Mouse (Mus musculus) lung, embryonic 15.5 days (tissue): ENCODE results near the gene Sema6b. TPM values are rescaled to one million over a fixed set of nuclear protein-coding genes. Genes with fewer than 3 reads are reported as not detected.
"Not testable (repeated sequence)": the region's sequence is repeated elsewhere in the genome, so short reads cannot be mapped to it uniquely, and the experiment has no call there.

Experiments used
- ATAC-seq: fragments of 200-750 bp; cut with Nextera tagmentation; 2 replicates; pipeline ENCODE4 v1.8.0; 2017; ENCODE audit warnings: moderate number of reproducible peaks, borderline replicate concordance; ENCODE audit not compliant: low FRiP score, low TSS enrichment; ENCODE audit errors: extremely low read depth
- H3K27ac ChIP-seq: fragments of 300-500 bp; sonication (generic); 2 replicates; pipeline ENCODE4 v1.5.1; 2015; ENCODE audit warnings: moderate library complexity, mild to moderate bottlenecking, inconsistent platforms
- H3K27me3 ChIP-seq: fragments of 300-500 bp; sonication (generic); 2 replicates; pipeline ENCODE4 v1.6.1; 2015; ENCODE audit warnings: inconsistent platforms
- H3K36me3 ChIP-seq: fragments of 300-500 bp; sonication (generic); 2 replicates; pipeline ENCODE4 v1.6.1; 2015; ENCODE audit warnings: inconsistent platforms
- H3K4me1 ChIP-seq: fragments of 300-500 bp; sonication (generic); 2 replicates; pipeline ENCODE4 v1.6.1; 2015; ENCODE audit warnings: inconsistent platforms
- H3K4me2 ChIP-seq: fragments of 300-500 bp; sonication (generic); 2 replicates; pipeline ENCODE4 v1.6.1; 2015; ENCODE audit warnings: inconsistent platforms, mild to moderate bottlenecking, moderate library complexity
- H3K4me3 ChIP-seq: fragments of 300-500 bp; sonication (generic); 2 replicates; pipeline ENCODE4 v1.5.1; 2015; ENCODE audit warnings: mild to moderate bottlenecking, inconsistent platforms
- H3K9ac ChIP-seq: fragments of 300-500 bp; sonication (generic); 2 replicates; pipeline ENCODE4 v1.6.1; 2015; ENCODE audit warnings: inconsistent platforms
- H3K9me3 ChIP-seq: fragments of 300-500 bp; sonication (generic); 2 replicates; pipeline ENCODE4 v1.6.1; 2016; ENCODE audit warnings: inconsistent platforms
- WGBS: fragments of 180-500 bp; shearing (Covaris S2); methylation state at CpG from one replicate; pipeline ENCODE4 v1.1.7; 2015; 5-methylcytosine and 5-hydroxymethylcytosine counted together
- polyA plus RNA-seq: library from polyadenylated mRNA; unstranded; fragments of >200 nt; fragmentation: Nextera tagmentation; extraction: Ambion mirVana; gene quantifications from 2 replicates; pipeline ENCODE4 v1.2.1, GENCODE M21; 2015

Gene Sema6b
- polyA plus RNA-seq, 1 experiment from 2014 or later, result 2.1 TPM

DNA sequence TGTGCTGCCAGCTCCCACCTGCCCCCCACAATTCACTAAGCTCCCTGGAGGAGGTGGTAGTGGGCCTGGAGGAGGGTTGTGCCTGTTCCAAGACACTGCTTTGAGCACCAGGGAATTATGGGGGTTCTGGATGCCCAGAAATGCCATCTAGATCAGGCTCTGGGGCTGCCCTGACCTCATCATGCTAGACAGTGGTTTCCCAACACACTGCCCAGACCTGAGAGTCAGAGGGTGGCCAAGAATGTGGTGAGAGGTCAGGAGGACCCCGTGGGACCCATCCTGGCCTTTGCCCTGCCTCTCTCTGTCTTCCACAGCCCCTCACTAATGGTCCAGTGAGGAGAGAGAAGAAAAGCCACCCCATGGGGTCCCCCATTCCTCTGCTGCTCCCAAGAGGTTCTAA lies 29.1 kb downstream of the Sema6b start:
- H3K36me3 ChIP-seq, result no peaks in the 10 kb centered on the region
- 54% methylated on average over 1 of the region's 1 CpGs for WGBS
- H3K4me1 ChIP-seq, result no peaks in the 10 kb centered on the region
- H3K9me3 ChIP-seq, result no peaks in the 10 kb centered on the region
- no peak overlapping the region for H3K4me2 ChIP-seq
- H3K27me3 ChIP-seq, result 0 out of 2 replicates have a peak, but pooled peaks cover 4% of the 10 kb centered on the region
- no peak overlapping the region for H3K27ac ChIP-seq
- ATAC-seq, result no peak
- H3K4me3 ChIP-seq, result no peak overlapping the region
- H3K9ac ChIP-seq, result no peak overlapping the region

- no peaks in the 10 kb centered on the region for H3K4me1 ChIP-seq
- WGBS, result 75% methylated on average over 4 of the region's 4 CpGs
Measured at GRCm38 (mm10) chr17:56110571-56110970, 29.6 kb downstream of the Sema6b start.

DNA sequence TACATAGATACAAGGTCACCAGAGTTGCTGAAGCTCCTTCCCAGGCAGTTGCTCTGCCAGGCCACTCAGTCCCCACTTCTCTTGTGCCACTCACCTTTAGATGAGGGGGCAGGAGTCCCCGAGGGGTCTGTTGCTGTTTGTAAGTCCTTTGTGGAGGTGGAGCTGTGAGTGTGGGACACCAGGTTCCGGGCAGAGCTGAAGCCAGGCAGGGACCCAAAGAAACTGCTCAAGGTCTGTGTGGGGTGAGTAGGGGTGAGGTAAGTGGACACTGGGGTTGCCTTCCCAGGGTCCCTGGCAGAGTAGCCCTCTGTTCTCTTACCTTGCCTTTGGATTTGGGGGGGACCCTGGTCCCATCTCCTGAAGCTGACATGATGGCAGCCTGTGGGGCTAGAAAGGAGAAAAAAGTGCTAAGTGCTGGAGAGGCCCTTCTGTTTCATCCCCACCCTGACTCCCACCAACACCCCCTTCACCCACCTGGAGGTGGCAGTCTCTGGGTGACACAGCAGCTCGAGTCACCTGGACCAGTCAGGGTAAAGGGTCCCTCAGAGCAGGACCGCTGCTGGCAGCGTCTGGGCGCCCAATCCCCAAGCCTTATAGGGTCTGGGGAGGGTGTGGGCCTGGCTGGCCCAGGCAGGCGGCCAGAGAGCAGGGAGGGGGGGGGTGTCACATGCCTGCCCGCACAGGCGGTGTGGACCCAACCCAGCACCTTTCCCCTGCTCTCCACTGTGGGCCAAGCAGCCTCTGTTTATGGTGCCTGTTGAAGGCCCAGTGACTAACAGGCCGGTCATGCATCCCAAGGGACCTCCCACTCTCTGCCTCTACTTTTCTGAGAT lies 30.7 kb downstream of the Sema6b start, which contains the start of gene Plin4:
TSS of gene Plin4 (minus strand) at position 585 of the 833 bp plus-strand sequence.
- Histone ChIP-seq H3K36me3 (no peaks in the 10 kb centered on the region), H3K9me3 (no peaks in the 10 kb centered on the region), H3K4me1 (no peaks in the 10 kb centered on the region), H3K4me2 (no peak within 1 kb of the TSS), H3K4me3 (no peak within 1 kb of the TSS), H3K9ac (no peak within 1 kb of the TSS), H3K27me3 (no peaks in the 10 kb centered on the region), H3K27ac (no peak within 1 kb of the TSS)
- WGBS, result 49% methylated on average over 10 of the region's 10 CpGs
- 0 out of 2 replicates have a peak, but pooled peaks have one; percentile 6 for ATAC-seq

More at GRCm38 (mm10) chr17:56110571-56110970, 29.6 kb downstream of the Sema6b start:
- no peak for ATAC-seq
- no peaks in the 10 kb centered on the region for H3K9me3 ChIP-seq
- no peaks in the 10 kb centered on the region for H3K36me3 ChIP-seq
- no peak overlapping the region for H3K27ac ChIP-seq
- no peak overlapping the region for H3K4me3 ChIP-seq
- 0 out of 2 replicates have a peak, but pooled peaks cover 4% of the 10 kb centered on the region for H3K27me3 ChIP-seq
- H3K4me2 ChIP-seq, result no peak overlapping the region
- no peak overlapping the region for H3K9ac ChIP-seq

DNA sequence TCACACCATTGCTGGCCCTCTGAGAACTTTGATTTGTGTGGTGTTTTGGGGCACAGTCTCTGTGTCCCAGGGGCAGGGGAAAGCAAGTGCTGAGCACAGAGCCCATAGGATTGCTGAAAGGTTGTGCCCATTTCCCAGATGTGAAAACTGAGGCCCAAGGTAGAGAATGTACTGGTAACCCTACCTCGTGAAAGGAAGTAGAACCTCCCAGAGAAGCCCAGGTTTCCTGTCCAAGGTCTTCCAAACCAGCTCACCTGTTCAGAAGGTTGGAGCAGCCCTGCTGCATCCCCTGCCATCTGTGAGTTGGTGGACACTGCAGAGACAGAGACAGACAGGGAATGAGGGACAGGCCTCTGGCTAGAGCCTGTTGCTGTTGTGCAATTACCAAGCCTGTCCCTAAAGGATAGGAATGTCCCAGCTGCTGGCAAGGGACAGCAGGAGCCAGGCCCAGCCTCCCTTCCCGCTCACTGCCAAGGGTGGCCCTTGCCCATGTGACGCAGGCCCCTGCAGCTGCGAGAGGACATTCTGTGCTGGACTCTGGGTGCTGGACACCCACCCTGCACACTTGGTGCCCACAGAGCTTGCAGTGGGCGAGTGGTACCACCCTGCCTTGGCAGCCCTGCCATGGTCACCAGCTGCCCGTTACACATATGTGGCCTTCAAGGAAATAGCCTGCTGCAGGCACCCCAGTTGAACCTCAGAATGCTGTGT lies 31.7 kb downstream of the Sema6b start:
- peak; percentile 40; the same call in 1 of the 2 replicates for ATAC-seq
- H3K9ac ChIP-seq, result no peak overlapping the region

GRCm38 (mm10) chr17:56107736-56108135 lies 32.4 kb downstream of the Sema6b start:
- Histone ChIP-seq H3K9me3 (no peaks in the 10 kb centered on the region), H3K27ac (no peak overlapping the region), H3K4me3 (no peak overlapping the region), H3K4me1 (no peaks in the 10 kb centered on the region), H3K9ac (no peak overlapping the region), H3K4me2 (no peak overlapping the region), H3K36me3 (peaks cover 8% of the 10 kb centered on the region), H3K27me3 (no peaks in the 10 kb centered on the region)
- 68% methylated on average over 2 of the region's 2 CpGs for WGBS
- ATAC-seq, result no peak

More for the DNA sequence above, 31.7 kb downstream of the Sema6b start:
- WGBS, result 68% methylated on average over 6 of the region's 6 CpGs
- H3K4me1 ChIP-seq, result no peaks in the 10 kb centered on the region
- H3K9me3 ChIP-seq, result no peaks in the 10 kb centered on the region
- peaks cover 6% of the 10 kb centered on the region; the same call in 1 of the 2 replicates for H3K36me3 ChIP-seq
- H3K4me3 ChIP-seq, result no peak overlapping the region
- H3K27ac ChIP-seq, result no peak overlapping the region
- H3K4me2 ChIP-seq, result no peak overlapping the region
- no peaks in the 10 kb centered on the region for H3K27me3 ChIP-seq

- Histone ChIP-seq H3K9me3 (no peaks in the 10 kb centered on the region), H3K36me3 (peaks cover 16% of the 10 kb centered on the region), H3K27me3 (no peaks in the 10 kb centered on the region), H3K9ac (no peak overlapping the region), H3K4me2 (no peak overlapping the region), H3K4me1 (no peaks in the 10 kb centered on the region), H3K27ac (no peak overlapping the region), H3K4me3 (no peak overlapping the region)
- WGBS, result 64% methylated on average over 4 of the region's 4 CpGs
- ATAC-seq, result no peak
Measured at GRCm38 (mm10) chr17:56106981-56107380, 33.2 kb downstream of the Sema6b start.

- 93% methylated on average over 4 of the region's 4 CpGs for WGBS
- peaks cover 19% of the 10 kb centered on the region for H3K36me3 ChIP-seq
- H3K4me3 ChIP-seq, result not testable (repeated sequence)
Measured at GRCm38 (mm10) chr17:56106436-56106835, 33.7 kb downstream of the Sema6b start.

DNA sequence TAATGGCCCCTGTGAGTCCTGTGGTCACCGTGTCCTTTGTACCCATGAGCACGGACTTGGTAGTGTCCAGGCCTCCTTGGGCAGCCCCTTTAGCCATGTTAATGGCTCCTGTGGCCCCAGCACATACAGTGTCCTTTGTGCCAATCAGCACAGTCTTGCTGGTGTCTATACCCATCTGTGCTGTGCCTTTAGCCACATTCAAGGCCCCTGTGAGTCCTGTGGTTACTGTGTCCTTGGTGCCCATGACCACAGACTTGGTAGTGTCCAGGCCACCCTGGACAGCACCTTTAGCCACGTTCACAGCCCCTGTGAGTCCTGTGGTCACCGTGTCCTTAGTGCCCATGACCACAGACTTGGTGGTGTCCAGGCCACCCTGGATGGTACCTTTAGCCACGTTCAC lies 35.3 kb downstream of the Sema6b start:
- H3K27ac ChIP-seq, ATAC-seq, H3K27me3 ChIP-seq, H3K4me3 ChIP-seq, H3K9ac ChIP-seq, H3K4me2 ChIP-seq, H3K4me1 ChIP-seq, H3K9me3 ChIP-seq: not testable (repeated sequence)
- WGBS, result 85% methylated on average over 3 of the region's 5 CpGs
- peaks cover 33% of the 10 kb centered on the region for H3K36me3 ChIP-seq

More at GRCm38 (mm10) chr17:56106436-56106835, 33.7 kb downstream of the Sema6b start:
- H3K4me2 ChIP-seq, ATAC-seq, H3K27ac ChIP-seq, H3K27me3 ChIP-seq, H3K4me1 ChIP-seq, H3K9ac ChIP-seq, H3K9me3 ChIP-seq: not testable (repeated sequence)

GRCm38 (mm10) chr17:56103465-56104285 lies 36.5 kb downstream of the Sema6b start:
- H3K36me3 ChIP-seq, result peaks cover 42% of the 10 kb centered on the region
- no peak overlapping the region for H3K9ac ChIP-seq
- H3K4me2 ChIP-seq, result no peak overlapping the region
- ATAC-seq, result no peak
- no peak overlapping the region for H3K27ac ChIP-seq
- no peaks in the 10 kb centered on the region for H3K27me3 ChIP-seq
- no peak overlapping the region for H3K4me3 ChIP-seq
- H3K4me1 ChIP-seq, result no peaks in the 10 kb centered on the region
- WGBS, result 94% methylated on average over 8 of the region's 8 CpGs
- H3K9me3 ChIP-seq, result no peaks in the 10 kb centered on the region

GRCm38 (mm10) chr17:56102927-56103326 lies 37.2 kb downstream of the Sema6b start:
- 94% methylated on average over 9 of the region's 9 CpGs for WGBS
- peaks cover 49% of the 10 kb centered on the region for H3K36me3 ChIP-seq
- no peaks in the 10 kb centered on the region for H3K4me1 ChIP-seq
- no peak overlapping the region for H3K4me3 ChIP-seq
- 0 out of 2 replicates have a peak, but pooled peaks have one; percentile 20 for ATAC-seq
- no peak overlapping the region for H3K27ac ChIP-seq
- no peaks in the 10 kb centered on the region for H3K9me3 ChIP-seq
- H3K27me3 ChIP-seq, result no peaks in the 10 kb centered on the region
- no peak overlapping the region for H3K9ac ChIP-seq
- H3K4me2 ChIP-seq, result no peak overlapping the region

- no peak overlapping the region for H3K9ac ChIP-seq
- no peaks in the 10 kb centered on the region for H3K9me3 ChIP-seq
- ATAC-seq, result no peak
- H3K36me3 ChIP-seq, result peaks cover 57% of the 10 kb centered on the region
- no peak overlapping the region for H3K27ac ChIP-seq
- no peaks in the 10 kb centered on the region for H3K27me3 ChIP-seq
- WGBS, result 85% methylated on average over 5 of the region's 5 CpGs
- no peak overlapping the region for H3K4me2 ChIP-seq
- no peak overlapping the region for H3K4me3 ChIP-seq
- no peaks in the 10 kb centered on the region for H3K4me1 ChIP-seq
Measured at GRCm38 (mm10) chr17:56102158-56102557, 38.0 kb downstream of the Sema6b start.
